Mouse (Mus musculus): ENCODE results near the gene Naaa.

Gene Naaa

DNA sequence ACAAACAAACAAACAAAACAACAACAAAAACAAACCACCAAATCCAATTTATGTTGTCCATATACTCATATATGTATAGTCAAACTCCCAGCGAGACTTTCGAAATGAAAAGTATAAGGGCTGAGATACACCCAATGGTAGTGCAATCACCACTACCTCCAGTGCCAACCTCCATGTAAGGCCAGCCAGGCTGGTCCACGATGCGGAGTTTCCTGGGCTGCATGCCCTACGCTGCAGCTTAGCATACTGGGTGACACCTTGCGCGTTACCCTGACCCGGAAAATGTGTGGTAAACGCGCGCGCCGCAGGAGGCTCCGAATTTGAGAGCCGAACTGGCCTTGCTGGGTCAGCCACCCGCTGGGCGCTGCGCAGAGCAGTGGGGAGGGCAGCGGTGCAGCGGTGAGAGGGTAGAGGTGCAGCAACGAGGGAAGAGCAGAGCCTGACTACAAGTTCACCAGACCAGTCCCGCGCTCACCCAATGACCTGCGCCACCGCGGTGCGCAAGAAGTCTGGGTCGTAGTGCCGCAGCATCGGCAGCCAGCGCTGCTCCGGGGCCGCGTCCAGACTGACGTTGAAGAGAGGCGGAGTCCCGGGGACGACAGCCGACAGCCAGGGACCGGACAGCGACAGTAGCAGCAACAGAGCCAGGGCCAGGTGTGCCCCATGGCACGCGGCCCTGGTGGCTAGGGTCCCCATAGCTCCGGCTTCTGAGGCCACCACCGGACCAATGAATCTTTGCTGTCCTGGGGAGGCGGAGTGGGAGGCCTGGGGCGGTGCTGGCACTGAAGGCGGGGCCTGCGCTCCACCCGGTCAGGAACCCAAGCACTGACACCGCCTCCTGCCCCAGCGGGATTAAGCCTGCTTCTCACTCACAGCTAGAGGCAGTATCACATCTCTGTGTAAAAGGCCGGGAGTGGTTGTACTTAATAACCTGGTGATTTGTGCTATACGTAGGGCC, at the start of gene Naaa:
Gene Naaa (minus strand): TSS at position 734 of the 958 bp plus-strand sequence.
- TF ChIP-seq GATA4 (IDR thresholded peaks at IDR 0.05; ENCODE audit: insufficient replicate concordance, low read length) = no peak

DNA sequence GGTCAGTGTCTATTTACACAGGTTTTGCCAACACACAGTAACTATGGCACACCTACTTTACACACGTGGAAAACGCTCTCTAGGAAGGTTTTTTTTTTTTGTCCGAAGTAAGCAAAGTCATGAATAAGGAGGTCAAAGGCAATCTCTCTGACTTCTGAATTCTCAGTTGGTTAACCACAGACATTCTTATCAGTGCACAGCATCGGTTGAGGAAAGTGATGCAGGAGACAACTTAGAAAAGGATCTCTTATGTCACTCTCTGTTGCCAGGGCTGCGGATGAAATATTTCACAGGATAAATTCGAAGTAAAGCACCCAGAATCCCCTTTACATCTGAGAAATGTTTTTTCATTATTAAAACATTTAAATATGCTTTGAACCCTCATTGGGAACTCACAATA, 49.4 kb upstream of the Naaa start:
- peak; percentile 47 for TF ChIP-seq GATA4 (IDR thresholded peaks at IDR 0.05; ENCODE audit: insufficient replicate concordance, low read length)

DNA sequence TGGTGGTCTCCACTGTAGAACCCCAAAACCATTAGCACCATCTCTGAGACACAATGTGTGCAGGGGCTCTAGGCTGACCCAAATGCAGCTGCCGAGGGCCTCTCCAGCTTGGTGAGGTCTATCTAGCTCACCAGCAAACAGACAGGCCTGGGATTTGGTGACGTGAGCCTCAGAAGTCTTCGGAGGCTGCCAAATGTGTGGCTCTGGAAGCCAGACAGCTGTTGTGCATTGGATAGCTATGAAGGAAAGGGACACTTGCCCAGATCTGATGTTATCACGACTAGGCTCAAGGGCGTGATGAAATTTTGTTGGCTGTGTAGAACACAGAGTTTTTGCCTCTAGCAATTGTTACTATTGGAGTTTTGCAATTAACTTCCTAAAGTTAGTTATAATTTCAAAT, 45.3 kb upstream of the Naaa start:
- TF ChIP-seq GATA4 (IDR thresholded peaks at IDR 0.05; ENCODE audit: insufficient replicate concordance, low read length) = no peak

DNA sequence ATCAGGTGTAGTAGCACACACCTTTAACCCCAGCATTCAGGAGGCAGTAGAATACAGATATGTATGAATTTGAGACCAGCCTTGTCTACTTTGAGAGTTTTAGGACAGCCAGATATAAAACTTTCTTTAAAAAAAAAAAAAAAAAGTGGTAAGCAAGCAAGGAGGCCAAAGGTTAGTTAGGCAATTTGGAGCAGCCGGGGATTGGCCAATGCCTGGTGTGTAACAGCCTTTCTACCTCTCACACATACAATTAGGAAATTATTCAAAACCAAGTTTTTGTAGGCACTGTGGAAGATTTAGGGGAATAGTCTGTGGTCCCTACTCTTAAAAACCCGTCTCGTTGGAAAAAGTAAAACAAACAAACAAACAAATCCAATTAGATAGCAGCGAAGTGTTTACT, 44.6 kb upstream of the Naaa start:
- no peak for TF ChIP-seq GATA4 (IDR thresholded peaks at IDR 0.05; ENCODE audit: insufficient replicate concordance, low read length)

DNA sequence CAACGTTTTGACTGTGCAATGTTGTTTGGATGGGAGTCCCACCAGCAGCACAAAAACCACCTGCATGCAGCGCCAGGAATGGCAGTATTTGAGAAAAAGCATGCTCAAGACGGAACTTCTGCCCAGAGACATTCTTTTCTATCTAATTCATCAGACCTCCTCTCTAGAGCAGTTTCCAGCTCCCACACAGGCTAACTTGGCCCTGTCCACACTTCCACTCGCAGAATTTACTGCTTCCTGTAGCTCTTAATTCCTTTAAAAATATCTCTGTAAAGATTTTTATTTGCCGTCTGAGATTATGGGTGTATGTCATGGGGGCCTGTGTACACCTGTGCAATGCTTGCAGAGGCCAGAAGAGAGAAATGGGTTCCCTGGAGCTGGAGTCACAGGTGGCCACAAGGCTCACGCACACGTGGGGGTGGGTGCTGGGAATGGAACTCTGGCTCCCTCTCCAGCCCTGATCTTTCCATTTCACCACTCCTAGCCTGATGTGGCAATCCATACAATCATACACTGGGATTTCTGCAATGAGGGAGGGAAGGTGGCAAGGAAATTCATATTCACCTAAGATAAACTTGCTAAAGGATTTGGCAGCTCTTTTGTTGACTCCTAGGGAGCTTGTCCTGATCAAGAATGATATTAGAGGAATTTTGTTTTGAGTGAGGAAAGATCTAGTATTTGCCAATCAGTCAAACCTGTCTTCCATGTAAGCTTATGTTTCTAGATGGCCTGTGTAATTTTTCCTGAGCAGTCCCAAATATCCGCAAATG, 43.8 kb upstream of the Naaa start:
- no peak for TF ChIP-seq GATA4 (IDR thresholded peaks at IDR 0.05; ENCODE audit: insufficient replicate concordance, low read length)

DNA sequence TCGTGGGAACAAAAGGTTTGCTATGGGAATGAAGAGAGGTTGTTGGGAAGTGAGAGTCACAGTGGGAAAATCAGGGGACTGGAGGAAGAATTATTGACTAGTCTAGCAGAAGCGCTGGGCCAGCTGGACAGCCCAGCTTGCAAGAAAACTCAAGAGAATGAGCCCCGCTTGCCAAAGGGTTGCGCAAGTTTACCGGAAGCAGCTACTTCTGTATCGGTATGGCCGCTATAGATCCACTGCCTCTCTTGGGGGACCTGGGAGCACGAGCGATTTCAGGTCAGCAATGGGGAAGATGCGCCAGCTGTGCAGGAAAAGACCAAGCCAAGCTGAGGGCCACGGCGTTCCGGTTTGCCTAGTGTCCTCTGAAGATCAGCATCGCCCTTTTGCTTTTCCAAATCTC, 40.6 kb upstream of the Naaa start:
- TF ChIP-seq GATA4 (IDR thresholded peaks at IDR 0.05; ENCODE audit: insufficient replicate concordance, low read length) = no peak

DNA sequence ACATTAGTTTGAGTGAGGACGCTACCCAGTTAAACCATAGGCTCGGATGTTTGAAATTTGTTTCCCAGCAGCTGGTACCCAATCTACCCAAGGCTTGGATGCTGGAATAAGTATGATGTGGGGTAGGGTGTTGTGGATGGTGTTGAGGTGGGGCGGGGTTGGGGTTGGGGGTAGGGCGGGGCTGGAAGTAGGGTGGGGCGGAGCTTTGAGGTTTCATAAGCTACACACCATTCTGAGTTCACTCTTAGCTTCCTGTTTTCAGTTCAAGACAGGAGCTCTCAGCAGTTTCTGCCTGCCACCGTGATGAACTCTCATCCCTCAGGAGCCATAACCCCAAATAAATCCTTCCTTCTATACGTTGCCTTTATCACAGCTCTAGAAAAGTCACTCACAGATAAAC, 40.1 kb upstream of the Naaa start:
- TF ChIP-seq GATA4 (IDR thresholded peaks at IDR 0.05; ENCODE audit: insufficient replicate concordance, low read length) = no peak

DNA sequence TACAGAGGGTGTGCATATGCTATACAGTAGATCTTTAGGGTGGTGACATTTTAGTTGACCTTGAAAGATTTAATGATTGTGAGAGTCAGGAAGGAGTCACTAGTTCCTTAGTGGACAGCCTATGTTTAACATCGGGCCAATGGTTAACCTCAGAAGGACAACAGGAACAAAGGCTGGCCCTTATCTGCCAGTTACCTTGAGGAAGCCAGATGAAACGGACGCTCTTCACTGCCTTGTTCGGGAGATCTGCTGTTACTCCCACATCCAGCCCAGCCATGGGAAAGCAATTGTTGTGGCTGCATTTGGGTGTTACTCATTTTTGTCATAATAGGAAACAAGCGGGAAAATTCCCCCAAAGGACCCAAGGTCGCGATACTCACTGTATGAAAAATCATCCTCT, 35.8 kb upstream of the Naaa start:
- no peak for TF ChIP-seq GATA4 (IDR thresholded peaks at IDR 0.05; ENCODE audit: insufficient replicate concordance, low read length)

DNA sequence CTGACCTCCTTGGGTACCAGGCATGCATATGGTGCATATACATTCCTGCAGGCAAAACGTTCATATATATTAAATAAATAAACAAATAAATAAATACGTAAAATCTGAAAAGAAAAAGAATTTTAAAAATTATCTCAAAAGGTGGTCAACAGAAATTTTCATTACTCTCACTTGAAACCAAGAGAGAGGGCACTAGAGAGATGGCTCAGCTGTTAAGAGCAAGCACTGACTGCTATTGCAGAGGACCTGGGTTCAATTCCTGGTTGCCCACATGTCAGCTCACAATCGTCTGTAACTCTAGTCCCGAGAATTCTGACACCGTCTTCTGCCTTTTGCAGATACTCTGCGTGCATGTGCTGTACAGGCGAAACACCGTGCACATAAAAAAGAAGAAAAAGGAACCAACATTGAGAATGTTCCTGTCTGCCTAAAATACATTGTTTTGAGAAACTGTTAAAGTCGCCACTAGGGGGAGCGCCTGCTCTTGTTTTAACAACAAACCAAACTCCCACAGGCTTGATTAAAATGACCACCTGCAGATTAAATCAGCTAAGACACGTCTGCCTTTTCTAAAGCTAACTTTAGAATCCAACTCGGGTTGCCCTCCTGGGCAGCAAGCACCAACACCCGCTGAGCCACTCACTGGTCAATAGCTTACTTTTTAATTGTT, 34.2 kb upstream of the Naaa start:
- TF ChIP-seq GATA4 (IDR thresholded peaks at IDR 0.05; ENCODE audit: insufficient replicate concordance, low read length) = no peak

DNA sequence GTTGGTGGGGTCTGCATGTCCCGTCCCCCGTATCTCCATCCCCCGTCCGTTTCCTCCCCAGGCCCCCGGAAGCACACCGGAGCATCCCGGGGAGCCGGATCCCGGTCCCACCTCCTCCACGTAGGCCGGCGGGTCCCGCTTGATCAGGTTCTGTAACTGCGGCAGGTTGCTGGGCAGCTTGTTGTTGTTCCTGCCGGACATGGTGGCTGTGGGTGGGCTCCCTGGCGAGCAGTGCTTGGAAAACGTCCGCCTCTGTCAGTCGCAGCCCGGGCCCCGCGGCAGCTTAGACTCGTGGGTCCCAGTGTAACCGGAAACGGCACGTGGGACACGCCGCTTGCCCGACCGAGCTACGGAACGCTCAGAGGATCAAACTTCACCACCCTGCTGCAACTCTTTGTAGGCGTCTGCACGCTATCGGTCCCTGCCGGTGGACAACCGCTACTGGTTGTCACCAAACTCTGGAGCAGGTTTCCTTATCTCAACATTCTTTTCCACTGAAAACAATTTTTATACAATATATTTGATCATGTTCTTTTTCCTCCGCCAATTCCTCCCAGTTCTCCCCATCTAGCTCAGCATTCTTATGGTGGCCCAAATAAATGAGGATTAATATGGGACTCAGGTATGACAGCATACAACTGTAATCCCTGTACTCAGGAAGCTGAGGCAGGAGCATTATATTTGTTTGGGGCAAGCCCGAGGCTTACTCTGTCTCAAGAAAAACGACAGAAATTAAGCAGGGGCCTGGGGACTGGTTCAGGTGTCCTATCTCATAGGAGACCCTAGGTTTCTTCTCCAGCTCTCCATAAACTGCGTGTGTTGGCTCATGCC, 31.9 kb upstream of the Naaa start, which contains the start of gene Sdad1:
Gene Sdad1 (minus strand): TSS at position 799 of the 831 bp plus-strand sequence.
- TF ChIP-seq GATA4 (IDR thresholded peaks at IDR 0.05; ENCODE audit: insufficient replicate concordance, low read length) = peak; percentile 39; the same call in 1 of the 2 replicates

DNA sequence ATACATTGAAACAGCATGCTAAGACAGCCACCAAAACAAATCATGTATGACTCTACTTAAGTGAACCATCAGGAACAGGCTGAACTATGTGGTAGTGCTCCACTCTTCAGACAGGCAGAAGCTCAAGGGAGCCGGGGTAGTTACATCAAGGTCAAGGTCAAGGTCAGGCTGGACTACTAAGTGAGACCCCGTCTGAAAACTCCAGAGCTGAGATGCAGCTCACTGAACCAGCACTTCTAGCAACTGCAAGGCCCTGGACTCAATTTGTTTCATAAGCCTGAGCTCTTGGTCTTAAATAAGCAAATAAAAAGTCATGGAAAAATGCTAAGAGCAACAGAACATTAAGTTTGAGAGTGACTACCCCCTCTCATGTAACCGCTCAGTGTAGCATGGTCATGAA, 26.3 kb upstream of the Naaa start:
- no peak for TF ChIP-seq GATA4 (IDR thresholded peaks at IDR 0.05; ENCODE audit: insufficient replicate concordance, low read length)

DNA sequence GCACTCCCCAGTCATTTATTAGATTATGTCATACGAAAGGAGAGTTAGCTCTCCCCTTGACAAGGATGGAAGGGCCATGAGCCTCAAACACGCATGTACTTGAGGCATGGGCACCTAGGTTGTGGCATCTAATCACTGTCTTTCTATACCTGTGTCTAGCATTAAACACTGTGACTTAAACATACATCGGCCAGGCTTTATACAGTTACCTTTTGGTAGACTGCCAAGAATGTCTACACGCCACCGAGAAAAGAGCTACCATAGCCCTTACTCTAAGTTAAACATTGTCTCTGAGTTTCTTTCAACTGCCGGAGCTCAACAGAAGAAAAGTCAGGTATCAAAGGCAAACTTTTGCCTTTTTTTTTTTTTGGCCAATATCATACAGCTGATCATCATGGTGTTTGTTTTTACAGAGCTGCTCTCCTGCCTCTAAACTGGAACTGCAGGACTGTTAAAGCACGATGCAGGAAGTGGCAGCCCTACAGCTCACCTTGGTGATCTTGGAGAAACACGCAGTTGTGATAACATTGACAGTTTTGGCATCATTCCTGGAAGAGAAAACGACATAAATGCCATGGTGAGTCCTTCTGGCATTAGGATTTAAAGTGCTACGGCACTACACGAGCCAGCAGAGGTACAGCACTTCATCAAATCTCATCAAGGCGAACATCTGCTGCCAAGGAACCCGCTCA, 24.3 kb upstream of the Naaa start:
- no peak for TF ChIP-seq GATA4 (IDR thresholded peaks at IDR 0.05; ENCODE audit: insufficient replicate concordance, low read length)

DNA sequence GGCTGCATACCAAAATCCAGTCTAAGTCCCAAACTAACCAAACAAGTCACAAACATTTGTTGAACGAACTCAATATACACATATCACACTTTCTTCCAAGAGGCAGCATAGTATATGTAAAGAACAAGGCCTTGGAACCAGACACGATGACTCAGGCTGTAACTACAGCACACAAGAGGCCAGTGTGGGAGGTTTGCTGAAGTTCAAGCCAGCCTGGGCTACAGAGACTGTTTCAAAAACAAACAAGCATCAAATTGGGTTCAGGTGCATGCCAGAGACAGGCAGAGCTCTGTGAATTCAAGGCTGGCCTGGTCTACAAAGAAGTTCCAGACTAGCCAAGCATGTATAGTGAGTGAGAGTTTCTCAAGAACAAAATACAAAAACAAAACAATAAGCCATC, 16.6 kb upstream of the Naaa start:
- no peak for TF ChIP-seq GATA4 (IDR thresholded peaks at IDR 0.05; ENCODE audit: insufficient replicate concordance, low read length)
